Mouse (Mus musculus): ENCODE results near the gene Tcf3. TPM values are rescaled to one million over a fixed set of nuclear protein-coding genes. Genes with fewer than 3 reads are reported as not detected.

Gene Tcf3
- polyA plus RNA-seq, 1 experiment from 2014 or later = 64.4 TPM

GRCm38 (mm10) chr10:80406684-80407501 lies 26.6 kb downstream of the Tcf3 start, which contains the start of gene Uqcr11:
Uqcr11 (minus strand) TSS chr10:80406830.
- peak; percentile 96 for DNase-seq (ENCODE audit: low spot score)
- 3% methylated on average over 27 of the region's 27 CpGs for WGBS

GRCm38 (mm10) chr10:80405481-80406173 lies 27.8 kb downstream of the Tcf3 start:
- ATAC-seq (no peak), DNase-seq (ENCODE audit: low spot score) (no peak)
- 59% methylated on average over 10 of the region's 10 CpGs for WGBS
- Histone ChIP-seq H3K27ac (ENCODE audit: low read depth, low read length) (no peak overlapping the region), H3K36me3 (ENCODE audit: control insufficient read depth, insufficient read depth, low read length) (peaks cover 45% of the 10 kb centered on the region), H3K4me1 (ENCODE audit: control insufficient read depth, insufficient read depth, low read length) (peaks cover 16% of the 10 kb centered on the region), H3K4me2 (ENCODE audit: low read length) (peak overlapping the region; percentile 62), H3K9me3 (replicated peaks; ENCODE audit: control insufficient read depth, low read length) (no peaks in the 10 kb centered on the region), H3K27me3 (replicated peaks; ENCODE audit: control insufficient read depth, insufficient read depth, low read length) (no peaks in the 10 kb centered on the region), H3K4me3 (ENCODE audit: low read depth, low read length) (peak overlapping the region; percentile 76), H3K9ac (ENCODE audit: low read length) (peak overlapping the region; percentile 76)

More at GRCm38 (mm10) chr10:80406684-80407501, 26.6 kb downstream of the Tcf3 start, which contains the start of gene Uqcr11:
- H3K36me3 ChIP-seq (ENCODE audit: control insufficient read depth, insufficient read depth, low read length) = peaks cover 51% of the 10 kb centered on the region
- no peaks in the 10 kb centered on the region for H3K9me3 ChIP-seq (replicated peaks; ENCODE audit: control insufficient read depth, low read length)
- no peaks in the 10 kb centered on the region for H3K27me3 ChIP-seq (replicated peaks; ENCODE audit: control insufficient read depth, insufficient read depth, low read length)
- H3K4me1 ChIP-seq (ENCODE audit: control insufficient read depth, insufficient read depth, low read length) = peaks cover 16% of the 10 kb centered on the region
- H3K9ac ChIP-seq (ENCODE audit: low read length) = peak within 1 kb of the TSS; percentile 76
- H3K27ac ChIP-seq (ENCODE audit: low read depth, low read length) = peak within 1 kb of the TSS; percentile 35; the same call in 1 of the 2 replicates
- peak; percentile 86 for ATAC-seq
- peak within 1 kb of the TSS; percentile 62 for H3K4me2 ChIP-seq (ENCODE audit: low read length)
- peak within 1 kb of the TSS; percentile 76 for H3K4me3 ChIP-seq (ENCODE audit: low read depth, low read length)

DNA sequence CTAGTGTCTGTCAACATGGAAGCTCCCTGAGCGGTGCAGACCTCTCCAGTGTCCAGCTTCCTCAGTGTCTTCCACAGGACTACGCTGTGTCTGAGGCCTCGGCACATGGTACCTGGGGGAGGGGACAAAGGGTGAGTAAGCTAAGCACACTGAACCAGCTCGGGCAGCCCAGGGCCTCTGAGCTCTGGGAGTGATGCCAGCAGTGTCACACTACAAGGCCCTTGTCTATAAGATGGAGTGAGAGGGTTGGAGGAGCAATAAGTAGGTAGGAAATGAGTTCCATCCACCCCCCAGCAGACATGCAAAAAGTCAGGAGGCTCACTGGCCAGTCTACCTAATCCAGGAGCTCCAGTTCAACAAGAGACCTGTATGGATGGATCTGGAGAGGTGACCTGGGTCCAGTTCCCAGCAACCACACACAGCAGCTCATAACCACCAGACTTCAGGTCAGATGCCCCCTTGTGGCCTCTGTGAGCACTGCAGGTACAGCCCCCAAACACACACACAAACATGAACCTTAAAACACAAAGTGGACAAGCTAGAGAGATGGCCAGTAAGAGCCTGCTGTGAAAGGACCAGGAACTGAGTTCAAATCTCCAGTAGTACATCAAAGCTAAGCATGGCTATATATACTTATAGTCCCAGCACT lies 30.3 kb downstream of the Tcf3 start:
- H3K27ac ChIP-seq (ENCODE audit: low read depth, low read length) = no peak overlapping the region
- peaks cover 30% of the 10 kb centered on the region for H3K36me3 ChIP-seq (ENCODE audit: control insufficient read depth, insufficient read depth, low read length)
- no peak overlapping the region for H3K4me2 ChIP-seq (ENCODE audit: low read length)
- no peaks in the 10 kb centered on the region for H3K27me3 ChIP-seq (replicated peaks; ENCODE audit: control insufficient read depth, insufficient read depth, low read length)
- ATAC-seq (no peak), DNase-seq (ENCODE audit: low spot score) (no peak)
- H3K9ac ChIP-seq (ENCODE audit: low read length) = no peak overlapping the region
- no peaks in the 10 kb centered on the region for H3K9me3 ChIP-seq (replicated peaks; ENCODE audit: control insufficient read depth, low read length)
- WGBS = 96% methylated on average over 4 of the region's 4 CpGs
- H3K4me1 ChIP-seq (ENCODE audit: control insufficient read depth, insufficient read depth, low read length) = peaks cover 22% of the 10 kb centered on the region
- no peak overlapping the region for H3K4me3 ChIP-seq (ENCODE audit: low read depth, low read length)

DNA sequence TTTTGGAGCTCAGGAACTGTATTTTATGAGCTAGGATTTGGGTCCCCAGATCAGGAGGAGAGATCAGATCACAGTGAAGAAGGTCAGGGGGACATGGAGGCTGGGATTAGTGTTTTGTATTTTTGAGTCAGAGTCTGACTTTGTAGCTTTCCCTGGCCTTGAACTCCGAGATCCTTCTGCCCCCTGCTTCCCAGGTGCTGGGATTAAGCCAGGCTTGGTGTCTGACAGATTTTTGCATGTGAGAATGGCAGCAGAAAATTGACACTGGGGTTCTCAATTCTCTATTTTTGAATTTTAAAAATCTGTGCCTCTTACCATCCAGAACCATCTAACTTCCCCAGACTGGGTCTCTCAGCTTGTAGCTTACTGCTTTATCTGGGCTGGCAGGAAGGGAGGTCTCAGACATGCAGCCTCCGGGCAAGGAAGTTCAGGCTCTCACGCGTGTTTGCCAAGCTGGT lies 32.7 kb downstream of the Tcf3 start:
- H3K4me1 ChIP-seq (ENCODE audit: control insufficient read depth, insufficient read depth, low read length) = peaks cover 24% of the 10 kb centered on the region
- H3K4me2 ChIP-seq (ENCODE audit: low read length) = no peak overlapping the region; the same call in 1 of the 2 replicates
- DNase-seq (ENCODE audit: low spot score) (no peak), ATAC-seq (no peak)
- H3K9ac ChIP-seq (ENCODE audit: low read length) = peak overlapping the region; percentile 70; the same call in 1 of the 2 replicates
- H3K36me3 ChIP-seq (ENCODE audit: control insufficient read depth, insufficient read depth, low read length) = peaks cover 45% of the 10 kb centered on the region
- no peak overlapping the region for H3K27ac ChIP-seq (ENCODE audit: low read depth, low read length)
- no peaks in the 10 kb centered on the region for H3K9me3 ChIP-seq (replicated peaks; ENCODE audit: control insufficient read depth, low read length)
- H3K27me3 ChIP-seq (replicated peaks; ENCODE audit: control insufficient read depth, insufficient read depth, low read length) = no peaks in the 10 kb centered on the region
- H3K4me3 ChIP-seq (ENCODE audit: low read depth, low read length) = no peak overlapping the region
- 90% methylated on average over 4 of the region's 4 CpGs for WGBS

GRCm38 (mm10) chr10:80399973-80400703 lies 33.3 kb downstream of the Tcf3 start:
- H3K4me1 ChIP-seq (ENCODE audit: control insufficient read depth, insufficient read depth, low read length) = peaks cover 18% of the 10 kb centered on the region
- H3K27ac ChIP-seq (ENCODE audit: low read depth, low read length) = peak overlapping the region; percentile 87
- H3K27me3 ChIP-seq (replicated peaks; ENCODE audit: control insufficient read depth, insufficient read depth, low read length) = no peaks in the 10 kb centered on the region
- H3K4me3 ChIP-seq (ENCODE audit: low read depth, low read length) = peak overlapping the region; percentile 87
- DNase-seq (ENCODE audit: low spot score) (no peak), ATAC-seq (no peak)
- peaks cover 51% of the 10 kb centered on the region for H3K36me3 ChIP-seq (ENCODE audit: control insufficient read depth, insufficient read depth, low read length)
- WGBS = 14% methylated on average over 17 of the region's 17 CpGs
- H3K9me3 ChIP-seq (replicated peaks; ENCODE audit: control insufficient read depth, low read length) = no peaks in the 10 kb centered on the region
- H3K4me2 ChIP-seq (ENCODE audit: low read length) = peak overlapping the region; percentile 56
- peak overlapping the region; percentile 70 for H3K9ac ChIP-seq (ENCODE audit: low read length)

DNA sequence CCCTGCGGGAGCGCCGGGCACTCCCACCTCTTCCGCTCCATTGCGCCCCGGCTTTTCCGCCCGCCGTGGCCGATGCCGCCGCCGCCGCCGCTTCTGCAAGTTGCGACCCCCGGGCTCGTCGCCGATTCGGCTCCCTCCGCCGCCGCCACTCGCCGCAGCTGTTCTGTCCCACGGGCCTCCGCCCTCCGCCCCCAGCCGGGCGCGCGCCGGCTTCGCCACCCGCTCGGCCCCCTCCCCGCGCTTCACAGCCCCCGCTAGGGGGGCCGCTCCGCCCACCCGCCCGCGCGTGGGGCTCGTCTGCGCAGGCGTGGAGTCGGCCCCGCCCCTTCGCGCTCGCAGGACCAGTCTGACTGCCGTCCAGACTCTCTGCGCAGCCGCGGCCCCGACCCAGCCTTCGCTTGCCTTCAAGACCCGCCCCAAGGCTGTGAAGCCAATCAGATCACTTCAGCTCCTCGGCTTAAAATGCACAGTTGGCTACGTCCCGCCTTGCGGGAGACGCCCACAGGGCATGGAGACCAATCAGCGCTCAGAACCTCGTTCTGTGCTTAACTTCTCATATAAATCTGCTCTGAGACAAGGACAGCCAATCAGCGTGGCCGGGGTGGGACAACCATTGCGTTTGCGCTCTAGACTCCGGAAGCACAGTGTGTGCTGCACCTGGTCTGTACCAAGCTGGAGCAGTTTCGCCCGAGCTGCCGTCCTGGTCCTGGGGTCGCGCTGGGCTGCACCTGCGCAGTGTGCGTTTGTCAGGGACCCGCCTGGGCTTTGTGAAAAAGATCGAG lies 34.1 kb downstream of the Tcf3 start, which contains the start of gene Mbd3:
Gene Mbd3, minus strand, starts transcription at position 360 of the 782 bp plus-strand sequence.
- WGBS = under 1% methylated on average over 62 of the region's 82 CpGs
- H3K9me3 ChIP-seq (replicated peaks; ENCODE audit: control insufficient read depth, low read length) = no peaks in the 10 kb centered on the region

GRCm38 (mm10) chr10:80398719-80399190 lies 34.7 kb downstream of the Tcf3 start:
- DNase-seq (ENCODE audit: low spot score) (peak; percentile 99), ATAC-seq (peak; percentile 81)
- peak overlapping the region; percentile 87 for H3K4me3 ChIP-seq (ENCODE audit: low read depth, low read length)
- no peaks in the 10 kb centered on the region for H3K27me3 ChIP-seq (replicated peaks; ENCODE audit: control insufficient read depth, insufficient read depth, low read length)
- peak overlapping the region; percentile 92 for H3K9ac ChIP-seq (ENCODE audit: low read length)
- H3K27ac ChIP-seq (ENCODE audit: low read depth, low read length) = peak overlapping the region; percentile 99
- peaks cover 59% of the 10 kb centered on the region for H3K36me3 ChIP-seq (ENCODE audit: control insufficient read depth, insufficient read depth, low read length)
- H3K9me3 ChIP-seq (replicated peaks; ENCODE audit: control insufficient read depth, low read length) = no peaks in the 10 kb centered on the region
- H3K4me1 ChIP-seq (ENCODE audit: control insufficient read depth, insufficient read depth, low read length) = peaks cover 18% of the 10 kb centered on the region
- H3K4me2 ChIP-seq (ENCODE audit: low read length) = peak overlapping the region; percentile 56
- under 1% methylated on average over 59 of the region's 59 CpGs for WGBS

More for the DNA sequence above, 34.1 kb downstream of the Tcf3 start, which contains the start of gene Mbd3:
- Histone ChIP-seq H3K36me3 (ENCODE audit: control insufficient read depth, insufficient read depth, low read length) (peaks cover 59% of the 10 kb centered on the region), H3K9ac (ENCODE audit: low read length) (peak within 1 kb of the TSS; percentile 92), H3K4me1 (ENCODE audit: control insufficient read depth, insufficient read depth, low read length) (peaks cover 18% of the 10 kb centered on the region), H3K27me3 (replicated peaks; ENCODE audit: control insufficient read depth, insufficient read depth, low read length) (no peaks in the 10 kb centered on the region), H3K27ac (ENCODE audit: low read depth, low read length) (peak within 1 kb of the TSS; percentile 99), H3K4me2 (ENCODE audit: low read length) (peak within 1 kb of the TSS; percentile 56), H3K4me3 (ENCODE audit: low read depth, low read length) (peak within 1 kb of the TSS; percentile 87)
- ATAC-seq (peak; percentile 96), DNase-seq (ENCODE audit: low spot score) (peak; percentile 100)

Data from forebrain, embryonic 14.5 days (tissue).